Mouse (Mus musculus): Measurements from ENCODE around the gene Bdp1. TPM values are rescaled to one million over a fixed set of nuclear protein-coding genes. Genes with fewer than 3 reads are reported as not detected.

The Bdp1 gene
- 30.2 and 30.8 TPM in 2 replicates for polyA plus RNA-seq (2015; fragmentation: Nextera tagmentation; extraction: Ambion mirVana)

DNA sequence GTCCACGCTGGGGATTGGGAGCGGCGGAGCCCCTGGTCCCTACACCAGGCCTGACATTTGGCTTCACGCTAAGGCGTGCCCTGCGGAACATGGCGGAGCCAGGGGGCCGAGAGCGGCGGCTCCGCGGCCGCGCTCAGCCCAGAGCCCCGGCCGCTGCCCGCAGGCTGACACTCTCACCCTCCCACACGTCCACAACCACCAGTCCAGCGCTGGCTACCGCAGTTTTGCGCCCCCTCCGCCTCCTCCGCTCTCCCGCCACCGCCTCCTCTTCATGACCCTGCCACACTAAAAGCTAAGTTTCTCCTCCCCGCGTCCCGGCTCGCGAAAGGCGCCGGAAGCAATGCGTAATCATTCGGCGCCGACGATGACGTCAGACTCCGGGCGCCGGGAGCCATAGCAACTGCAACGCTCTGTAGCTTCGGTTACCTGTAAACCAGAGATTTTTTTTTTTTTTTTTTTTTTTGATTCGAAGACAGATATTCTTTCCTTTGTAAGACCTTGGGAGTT, at the start of gene Bdp1:
Bdp1 (minus strand) TSS at position 323 of the 507 bp plus-strand sequence.
- Histone ChIP-seq H3K4me1 (peaks cover 33% of the 10 kb centered on the region), H3K9ac (peak within 1 kb of the TSS; percentile 86), H3K27me3 (no peaks in the 10 kb centered on the region), H3K27ac (peak within 1 kb of the TSS; percentile 93), H3K4me2 (peak within 1 kb of the TSS; percentile 72), H3K36me3 (peaks cover 3% of the 10 kb centered on the region), H3K4me3 (replicated peaks) (peak within 1 kb of the TSS; percentile 99), H3K9me3 (replicated peaks) (no peaks in the 10 kb centered on the region)
- ATAC-seq (replicated peaks; ENCODE audit: low FRiP score), result peak; percentile 82
- under 1% methylated on average over 42 of the region's 44 CpGs for WGBS

GRCm38 (mm10) chr13:100152659-100153058, 48.8 kb upstream of the Bdp1 start:
- Histone ChIP-seq H3K36me3 (no peaks in the 10 kb centered on the region), H3K9ac (no peak overlapping the region), H3K4me3 (replicated peaks) (no peak overlapping the region), H3K4me1 (no peaks in the 10 kb centered on the region), H3K27me3 (no peaks in the 10 kb centered on the region), H3K27ac (no peak overlapping the region), H3K9me3 (replicated peaks) (no peaks in the 10 kb centered on the region), H3K4me2 (no peak overlapping the region)
- no peak for ATAC-seq (replicated peaks; ENCODE audit: low FRiP score)
- 74% methylated on average over 1 of the region's 1 CpGs for WGBS

GRCm38 (mm10) chr13:100141646-100142314, 37.9 kb upstream of the Bdp1 start:
- Histone ChIP-seq H3K36me3 (peaks cover 23% of the 10 kb centered on the region), H3K27ac (no peak overlapping the region), H3K4me1 (no peaks in the 10 kb centered on the region), H3K9me3 (replicated peaks) (no peaks in the 10 kb centered on the region), H3K4me2 (no peak overlapping the region), H3K4me3 (replicated peaks) (no peak overlapping the region), H3K9ac (no peak overlapping the region), H3K27me3 (no peaks in the 10 kb centered on the region)
- WGBS, result 72% methylated on average over 8 of the region's 8 CpGs
- ATAC-seq (replicated peaks; ENCODE audit: low FRiP score), result no peak

GRCm38 (mm10) chr13:100125258-100125643, 21.4 kb upstream of the Bdp1 start:
- Histone ChIP-seq H3K27ac (peak overlapping the region; percentile 57; the same call in 1 of the 2 replicates), H3K4me3 (replicated peaks) (peak overlapping the region; percentile 94), H3K27me3 (no peaks in the 10 kb centered on the region), H3K4me1 (peaks cover 11% of the 10 kb centered on the region), H3K9me3 (replicated peaks) (no peaks in the 10 kb centered on the region), H3K4me2 (peak overlapping the region; percentile 80), H3K9ac (peak overlapping the region; percentile 87), H3K36me3 (peaks cover 35% of the 10 kb centered on the region)
- WGBS, result 2% methylated on average over 10 of the region's 10 CpGs
- ATAC-seq (replicated peaks; ENCODE audit: low FRiP score), result no peak

DNA sequence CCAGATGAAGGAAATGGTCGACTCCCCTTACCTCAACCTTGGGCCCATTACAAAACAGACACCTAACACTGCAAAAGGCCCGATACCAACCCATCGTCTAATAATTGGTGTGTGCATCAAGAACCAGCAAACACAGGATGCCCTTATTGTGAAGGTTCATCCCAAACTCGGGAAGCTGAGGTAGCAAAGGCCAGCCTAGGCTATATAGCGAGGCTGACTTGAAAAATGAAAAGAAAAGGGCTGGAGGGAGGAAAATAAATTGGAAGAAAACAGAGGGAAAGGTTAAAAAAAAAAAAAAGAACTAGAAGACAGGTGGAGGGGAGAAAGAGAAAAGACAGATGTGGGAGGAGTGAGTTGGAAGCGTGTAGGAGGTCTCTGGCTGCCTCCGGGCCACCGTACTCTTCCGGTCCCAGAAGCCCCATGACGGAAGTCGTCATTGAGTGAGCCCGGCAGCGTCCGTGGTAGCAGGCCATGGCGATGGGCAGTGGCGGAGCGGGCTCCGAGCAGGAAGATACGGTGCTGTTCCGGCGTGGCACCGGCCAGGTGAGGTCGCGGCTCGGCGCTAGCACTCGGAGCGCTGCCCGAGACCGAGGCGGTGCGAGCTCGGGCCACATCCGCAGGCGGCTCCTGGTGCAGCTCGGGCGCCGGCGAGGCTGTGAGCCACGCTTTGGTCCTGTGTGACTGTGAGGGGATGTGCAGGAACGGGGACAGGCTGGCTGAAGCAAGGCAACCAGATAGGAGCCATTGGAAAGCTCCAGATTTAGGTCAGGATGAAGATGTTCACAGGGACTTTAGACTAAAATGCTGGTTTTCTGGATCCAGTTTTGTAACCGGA, 20.8 kb upstream of the Bdp1 start, which contains the start of gene Smn1:
Smn1 (plus strand) TSS at position 430 of the 835 bp plus-strand sequence.
- WGBS, result 3% methylated on average over 41 of the region's 42 CpGs
- Histone ChIP-seq H3K27me3 (no peaks in the 10 kb centered on the region), H3K4me1 (peaks cover 11% of the 10 kb centered on the region), H3K4me3 (replicated peaks) (peak within 1 kb of the TSS; percentile 94), H3K4me2 (peak within 1 kb of the TSS; percentile 80), H3K36me3 (peaks cover 30% of the 10 kb centered on the region), H3K9me3 (replicated peaks) (no peaks in the 10 kb centered on the region), H3K9ac (peak within 1 kb of the TSS; percentile 87), H3K27ac (peak within 1 kb of the TSS; percentile 57; the same call in 1 of the 2 replicates)
- ATAC-seq (replicated peaks; ENCODE audit: low FRiP score), result peak; percentile 97

- ATAC-seq (replicated peaks; ENCODE audit: low FRiP score), result 0 out of 2 replicates have a peak, but pooled peaks have one; percentile 40
- Histone ChIP-seq H3K27ac (no peak overlapping the region), H3K9me3 (replicated peaks) (no peaks in the 10 kb centered on the region), H3K36me3 (peaks cover 23% of the 10 kb centered on the region), H3K4me2 (peak overlapping the region; percentile 80), H3K4me1 (peaks cover 11% of the 10 kb centered on the region), H3K27me3 (no peaks in the 10 kb centered on the region), H3K4me3 (replicated peaks) (peak overlapping the region; percentile 94), H3K9ac (0 out of 2 replicates have a peak overlapping the region, but pooled peaks have one; percentile 87)
- WGBS, result 87% methylated on average over 3 of the region's 3 CpGs
Measured at GRCm38 (mm10) chr13:100123970-100124369, 20.1 kb upstream of the Bdp1 start.

DNA sequence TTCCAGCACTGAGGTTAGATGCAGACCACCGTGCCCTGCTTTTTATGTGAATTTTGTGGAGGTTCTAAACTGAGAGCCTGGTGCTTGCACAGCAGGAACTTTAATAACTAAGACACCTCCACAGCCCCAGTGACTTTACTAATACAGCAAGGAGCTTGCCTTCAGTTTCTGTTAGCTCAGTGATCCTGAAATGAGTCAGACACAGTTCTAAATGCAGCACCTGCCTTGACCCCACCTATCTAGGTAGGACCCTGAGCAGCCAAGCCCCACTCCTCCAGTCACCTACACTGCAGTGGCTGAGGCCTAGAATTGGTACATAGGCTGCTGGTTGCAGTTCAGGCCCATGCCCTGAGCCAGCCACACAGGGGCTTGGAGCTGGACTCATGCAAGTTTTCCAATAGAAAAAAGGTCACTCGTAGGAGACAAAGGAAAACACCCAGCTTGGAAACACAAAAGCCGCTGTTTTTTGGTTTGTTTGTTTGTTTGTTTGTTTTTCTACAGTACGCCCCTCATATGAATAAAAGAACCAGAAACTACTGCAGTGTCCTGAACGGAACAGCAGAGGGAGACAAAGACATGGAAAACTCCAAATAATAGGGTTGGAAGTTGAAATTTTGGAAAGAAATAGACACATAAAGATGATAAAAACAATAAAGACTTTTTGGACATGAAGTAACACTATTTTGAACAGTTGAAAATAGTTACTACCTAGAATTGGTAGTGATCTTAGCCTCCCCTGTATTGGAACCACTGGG, 8.5 kb upstream of the Bdp1 start:
- no peaks in the 10 kb centered on the region for H3K27me3 ChIP-seq
- peaks cover 24% of the 10 kb centered on the region for H3K36me3 ChIP-seq
- no peaks in the 10 kb centered on the region for H3K9me3 ChIP-seq (replicated peaks)
- WGBS, result 47% methylated on average over 5 of the region's 5 CpGs
- no peak overlapping the region for H3K4me3 ChIP-seq (replicated peaks)
- no peak for ATAC-seq (replicated peaks; ENCODE audit: low FRiP score)
- H3K4me1 ChIP-seq, result peaks cover 12% of the 10 kb centered on the region
- H3K27ac ChIP-seq, result no peak overlapping the region
- no peak overlapping the region for H3K9ac ChIP-seq
- H3K4me2 ChIP-seq, result no peak overlapping the region

GRCm38 (mm10) chr13:100107652-100108472, 4.0 kb upstream of the Bdp1 start, which contains the start of gene Serf1:
TSS of gene Serf1 (plus strand) at chr13:100108012.
- H3K9me3 ChIP-seq (replicated peaks), result no peaks in the 10 kb centered on the region
- peak within 1 kb of the TSS; percentile 85 for H3K4me3 ChIP-seq (replicated peaks)
- peak; percentile 88 for ATAC-seq (replicated peaks; ENCODE audit: low FRiP score)
- H3K9ac ChIP-seq, result peak within 1 kb of the TSS; percentile 79
- peaks cover 24% of the 10 kb centered on the region for H3K4me1 ChIP-seq
- WGBS, result 1% methylated on average over 70 of the region's 76 CpGs
- peak within 1 kb of the TSS; percentile 88 for H3K27ac ChIP-seq
- no peaks in the 10 kb centered on the region for H3K27me3 ChIP-seq
- peak within 1 kb of the TSS; percentile 90 for H3K4me2 ChIP-seq
- peaks cover 2% of the 10 kb centered on the region; the same call in 1 of the 2 replicates for H3K36me3 ChIP-seq

- WGBS, result 2% methylated on average over 15 of the region's 15 CpGs
Measured at GRCm38 (mm10) chr13:100103052-100103658, 715 bp downstream of the Bdp1 start.

DNA sequence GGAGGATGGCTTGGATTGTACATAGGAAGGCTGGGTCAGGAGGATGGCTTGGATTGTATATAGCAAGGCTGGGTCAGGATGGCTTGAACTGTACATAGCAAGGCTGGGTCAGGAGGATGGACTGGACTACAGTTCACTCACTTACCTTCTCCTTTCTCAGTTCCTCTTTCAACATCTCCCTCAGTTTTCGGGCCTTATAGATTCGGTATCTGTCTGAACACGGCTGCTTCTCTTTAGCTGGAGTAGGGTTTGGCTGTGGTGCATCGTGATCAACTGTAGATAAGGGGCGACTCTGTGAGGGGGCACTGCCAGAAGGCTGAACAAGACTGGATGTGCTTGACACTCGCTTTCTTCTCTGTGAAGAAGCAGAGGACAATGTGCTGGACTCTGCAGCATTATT, 5.1 kb downstream of the Bdp1 start:
- Histone ChIP-seq H3K4me2 (no peak overlapping the region), H3K9ac (no peak overlapping the region), H3K4me1 (peaks cover 15% of the 10 kb centered on the region), H3K9me3 (replicated peaks) (no peaks in the 10 kb centered on the region), H3K27ac (no peak overlapping the region), H3K27me3 (no peaks in the 10 kb centered on the region), H3K4me3 (replicated peaks) (no peak overlapping the region), H3K36me3 (peaks cover 49% of the 10 kb centered on the region)
- ATAC-seq (replicated peaks; ENCODE audit: low FRiP score), result no peak
- WGBS, result 92% methylated on average over 6 of the region's 6 CpGs

More at GRCm38 (mm10) chr13:100103052-100103658, 715 bp downstream of the Bdp1 start:
- peak overlapping the region; percentile 93 for H3K27ac ChIP-seq
- H3K9ac ChIP-seq, result peak overlapping the region; percentile 86
- peaks cover 7% of the 10 kb centered on the region for H3K36me3 ChIP-seq
- peaks cover 26% of the 10 kb centered on the region for H3K4me1 ChIP-seq
- H3K4me2 ChIP-seq, result peak overlapping the region; percentile 72
- H3K4me3 ChIP-seq (replicated peaks), result peak overlapping the region; percentile 99
- H3K27me3 ChIP-seq, result no peaks in the 10 kb centered on the region
- H3K9me3 ChIP-seq (replicated peaks), result no peaks in the 10 kb centered on the region
- peak; percentile 10; the same call in 1 of the 2 replicates for ATAC-seq (replicated peaks; ENCODE audit: low FRiP score)
